Mouse (Mus musculus): ENCODE data around the gene Rps16. TPM values are rescaled to one million over a fixed set of nuclear protein-coding genes. Genes with fewer than 3 reads are reported as not detected.

The Rps16 gene
- total and polyA plus RNA-seq, 2 experiments: 110 to 577 TPM

GRCm38 (mm10) chr7:28390331-28390730, 39.9 kb downstream of the Rps16 start:
- Histone ChIP-seq H3K9ac (ENCODE audit: low read depth, low read length) (no peak overlapping the region), H3K27me3 (ENCODE audit: control insufficient read depth, insufficient read depth, low read length) (no peaks in the 10 kb centered on the region), H3K4me3 (ENCODE audit: insufficient read depth, low read depth, low read length) (no peak overlapping the region), H3K27ac (replicated peaks; ENCODE audit: insufficient read depth, low read depth, low read length) (no peak overlapping the region), H3K36me3 (ENCODE audit: control insufficient read depth, insufficient read depth, low read length) (peaks cover 5% of the 10 kb centered on the region), H3K4me1 (ENCODE audit: control insufficient read depth, insufficient read depth, low read length) (peaks cover 14% of the 10 kb centered on the region), H3K79me2 (ENCODE audit: control insufficient read depth, insufficient read depth, low read length) (peaks cover 15% of the 10 kb centered on the region; the same call in 1 of the 2 replicates)
- TF ChIP-seq CTCF (IDR thresholded peaks at IDR 0.05; ENCODE audit: low read depth, low read length): no peak
- no peak for DNase-seq (ENCODE audit: extremely low read depth, low read depth, low spot score)
- WGBS: 100% methylated on average over 3 of the region's 3 CpGs

GRCm38 (mm10) chr7:28392429-28393271, 42.2 kb downstream of the Rps16 start, which contains the start of the genes Med29 and Paf1:
Med29 (minus strand) TSS chr7:28392708.
Paf1 (plus strand) TSS chr7:28392951.
- Histone ChIP-seq H3K4me1 (ENCODE audit: control insufficient read depth, insufficient read depth, low read length) (peaks cover 11% of the 10 kb centered on the region), H3K9ac (ENCODE audit: low read depth, low read length) (peak within 1 kb of the TSS; percentile 92), H3K79me2 (ENCODE audit: control insufficient read depth, insufficient read depth, low read length) (peaks cover 15% of the 10 kb centered on the region; the same call in 1 of the 2 replicates), H3K36me3 (ENCODE audit: control insufficient read depth, insufficient read depth, low read length) (peaks cover 21% of the 10 kb centered on the region), H3K4me3 (ENCODE audit: insufficient read depth, low read depth, low read length) (peak within 1 kb of the TSS; percentile 92), H3K27me3 (ENCODE audit: control insufficient read depth, insufficient read depth, low read length) (no peaks in the 10 kb centered on the region), H3K27ac (replicated peaks; ENCODE audit: insufficient read depth, low read depth, low read length) (no peak within 1 kb of the TSS; the same call in 1 of the 2 replicates)
- TF ChIP-seq CTCF (IDR thresholded peaks at IDR 0.05; ENCODE audit: low read depth, low read length) (no peak), POLR2A (IDR thresholded peaks at IDR 0.05; ENCODE audit: extremely low read depth, insufficient read depth, low read length) (peak; percentile 96)
- under 1% methylated on average over 58 of the region's 58 CpGs for WGBS
- DNase-seq (ENCODE audit: extremely low read depth, low read depth, low spot score): peak; percentile 100

GRCm38 (mm10) chr7:28393272-28393951, 43.0 kb downstream of the Rps16 start:
- 5% methylated on average over 22 of the region's 22 CpGs for WGBS
- peak overlapping the region; percentile 92 for H3K4me3 ChIP-seq (ENCODE audit: insufficient read depth, low read depth, low read length)
- no peak for TF ChIP-seq POLR2A (IDR thresholded peaks at IDR 0.05; ENCODE audit: extremely low read depth, insufficient read depth, low read length)
- TF ChIP-seq CTCF (IDR thresholded peaks at IDR 0.05; ENCODE audit: low read depth, low read length): no peak
- no peak overlapping the region; the same call in 1 of the 2 replicates for H3K27ac ChIP-seq (replicated peaks; ENCODE audit: insufficient read depth, low read depth, low read length)
- peaks cover 11% of the 10 kb centered on the region for H3K4me1 ChIP-seq (ENCODE audit: control insufficient read depth, insufficient read depth, low read length)
- peak overlapping the region; percentile 92 for H3K9ac ChIP-seq (ENCODE audit: low read depth, low read length)
- peaks cover 15% of the 10 kb centered on the region; the same call in 1 of the 2 replicates for H3K79me2 ChIP-seq (ENCODE audit: control insufficient read depth, insufficient read depth, low read length)
- H3K27me3 ChIP-seq (ENCODE audit: control insufficient read depth, insufficient read depth, low read length): no peaks in the 10 kb centered on the region
- DNase-seq (ENCODE audit: extremely low read depth, low read depth, low spot score): no peak
- H3K36me3 ChIP-seq (ENCODE audit: control insufficient read depth, insufficient read depth, low read length): peaks cover 29% of the 10 kb centered on the region

- Histone ChIP-seq H3K4me1 (ENCODE audit: control insufficient read depth, insufficient read depth, low read length) (peaks cover 11% of the 10 kb centered on the region), H3K9ac (ENCODE audit: low read depth, low read length) (no peak overlapping the region), H3K36me3 (ENCODE audit: control insufficient read depth, insufficient read depth, low read length) (peaks cover 36% of the 10 kb centered on the region), H3K4me3 (ENCODE audit: insufficient read depth, low read depth, low read length) (no peak overlapping the region), H3K27ac (replicated peaks; ENCODE audit: insufficient read depth, low read depth, low read length) (no peak overlapping the region), H3K79me2 (ENCODE audit: control insufficient read depth, insufficient read depth, low read length) (peaks cover 11% of the 10 kb centered on the region; the same call in 1 of the 2 replicates), H3K27me3 (ENCODE audit: control insufficient read depth, insufficient read depth, low read length) (no peaks in the 10 kb centered on the region)
- DNase-seq (ENCODE audit: extremely low read depth, low read depth, low spot score): no peak
- 90% methylated on average over 4 of the region's 4 CpGs for WGBS
- TF ChIP-seq CTCF (IDR thresholded peaks at IDR 0.05; ENCODE audit: low read depth, low read length) (no peak), POLR2A (IDR thresholded peaks at IDR 0.05; ENCODE audit: extremely low read depth, insufficient read depth, low read length) (no peak)
These were observed 45.0 kb downstream of the Rps16 start for GRCm38 (mm10) chr7:28395425-28395824.

GRCm38 (mm10) chr7:28398000-28398399, 47.5 kb downstream of the Rps16 start:
- WGBS: 73% methylated on average over 3 of the region's 3 CpGs
- H3K9ac ChIP-seq (ENCODE audit: low read depth, low read length): no peak overlapping the region
- H3K4me1 ChIP-seq (ENCODE audit: control insufficient read depth, insufficient read depth, low read length): peaks cover 6% of the 10 kb centered on the region
- H3K4me3 ChIP-seq (ENCODE audit: insufficient read depth, low read depth, low read length): no peak overlapping the region
- H3K79me2 ChIP-seq (ENCODE audit: control insufficient read depth, insufficient read depth, low read length): peaks cover 8% of the 10 kb centered on the region; the same call in 1 of the 2 replicates
- TF ChIP-seq POLR2A (IDR thresholded peaks at IDR 0.05; ENCODE audit: extremely low read depth, insufficient read depth, low read length) (no peak), CTCF (IDR thresholded peaks at IDR 0.05; ENCODE audit: low read depth, low read length) (no peak)
- no peak for DNase-seq (ENCODE audit: extremely low read depth, low read depth, low spot score)
- H3K27ac ChIP-seq (replicated peaks; ENCODE audit: insufficient read depth, low read depth, low read length): no peak overlapping the region
- H3K27me3 ChIP-seq (ENCODE audit: control insufficient read depth, insufficient read depth, low read length): no peaks in the 10 kb centered on the region
- peaks cover 37% of the 10 kb centered on the region for H3K36me3 ChIP-seq (ENCODE audit: control insufficient read depth, insufficient read depth, low read length)

Measured in liver, adult 2 months (tissue).